Mouse (Mus musculus): ENCODE results near the gene Rimbp3. TPM values are rescaled to one million over a fixed set of nuclear protein-coding genes. Genes with fewer than 3 reads are reported as not detected.

The Rimbp3 gene
- total and polyA plus RNA-seq, 3 experiments = 0.35 to 0.62 TPM; not detected in 1

- no peak for TF ChIP-seq MEF2A (IDR thresholded peaks at IDR 0.05; ENCODE audit: extremely low read depth, insufficient replicate concordance, low read depth, low read length, poor library complexity, severe bottlenecking)
These were observed 27.0 kb upstream of the Rimbp3 start (continued) for GRCm38 (mm10) chr16:17181382-17181781.

- Histone ChIP-seq H3K36me3 (ENCODE audit: control insufficient read depth in 1 of 2, insufficient read depth in 2 of 2, low read length in 2 of 2) (peaks cover 20 to 51% of the 10 kb centered on the region in 2 experiments), H3K9ac (ENCODE audit: control insufficient read depth, low read depth, low read length, poor library complexity, severe bottlenecking) (no peak overlapping the region), H3K9me3 (replicated peaks; ENCODE audit: insufficient read depth, low read length) (no peaks in the 10 kb centered on the region), H3K79me2 (ENCODE audit: control insufficient read depth, insufficient read depth, low read length, poor library complexity) (peaks cover 59% of the 10 kb centered on the region), H3K27me3 (ENCODE audit: control insufficient read depth in 1 of 2, insufficient read depth in 2 of 2, low read length in 2 of 2) (no peaks in the 10 kb centered on the region), H3K4me1 (ENCODE audit: control insufficient read depth in 1 of 2, insufficient read depth in 2 of 2, low read length in 2 of 2) (peaks cover 18 to 23% of the 10 kb centered on the region in 2 experiments), H3K4me3 (ENCODE audit: control insufficient read depth in 1 of 2, insufficient read depth in 1 of 2, low read depth in 2 of 2, low read length in 2 of 2) (no peak overlapping the region), H3K27ac (ENCODE audit: control insufficient read depth, low read depth, low read length) (peak overlapping the region; percentile 43)
- DNase-seq (ENCODE audit: low read depth, low spot score) = peak; percentile 42
- 0 out of 2 replicates have a peak, but pooled peaks have one; percentile 26 for TF ChIP-seq ZKSCAN1 (IDR thresholded peaks at IDR 0.05; ENCODE audit: low read depth, low read length)
- no peak for TF ChIP-seq HCFC1 (IDR thresholded peaks at IDR 0.05; ENCODE audit: low read depth, low read length)
These were observed 26.3 kb upstream of the Rimbp3 start for GRCm38 (mm10) chr16:17182136-17182535.

GRCm38 (mm10) chr16:17183003-17183402 is 25.4 kb upstream of the Rimbp3 start:
- Histone ChIP-seq H3K4me1 (ENCODE audit: control insufficient read depth in 1 of 2, insufficient read depth in 2 of 2, low read length in 2 of 2) (peaks cover 18% of the 10 kb centered on the region in 2 experiments), H3K27ac (ENCODE audit: control insufficient read depth, low read depth, low read length) (no peak overlapping the region), H3K79me2 (ENCODE audit: control insufficient read depth, insufficient read depth, low read length, poor library complexity) (peaks cover 57% of the 10 kb centered on the region), H3K4me3 (ENCODE audit: control insufficient read depth in 1 of 2, insufficient read depth in 1 of 2, low read depth in 2 of 2, low read length in 2 of 2) (no peak overlapping the region), H3K36me3 (ENCODE audit: control insufficient read depth in 1 of 2, insufficient read depth in 2 of 2, low read length in 2 of 2) (peaks cover 20 to 45% of the 10 kb centered on the region in 2 experiments), H3K9ac (ENCODE audit: control insufficient read depth, low read depth, low read length, poor library complexity, severe bottlenecking) (no peak overlapping the region), H3K9me3 (replicated peaks; ENCODE audit: insufficient read depth, low read length) (no peaks in the 10 kb centered on the region), H3K27me3 (ENCODE audit: control insufficient read depth in 1 of 2, insufficient read depth in 2 of 2, low read length in 2 of 2) (no peaks in the 10 kb centered on the region)
- TF ChIP-seq CHD2 (IDR thresholded peaks at IDR 0.05; ENCODE audit: low read length) (no peak), POLR2AphosphoS5 (IDR thresholded peaks at IDR 0.05; ENCODE audit: borderline replicate concordance, low read depth, low read length) (no peak), ZNF384 (IDR thresholded peaks at IDR 0.05; ENCODE audit: low read depth, low read length) (no peak), USF1 (IDR thresholded peaks at IDR 0.05; ENCODE audit: low read depth, low read length) (no peak), GABPA (IDR thresholded peaks at IDR 0.05; ENCODE audit: low read depth, low read length) (no peak), MAFK (IDR thresholded peaks at IDR 0.05; ENCODE audit: borderline replicate concordance, low read depth, low read length) (no peak), MEF2A (IDR thresholded peaks at IDR 0.05; ENCODE audit: extremely low read depth, insufficient replicate concordance, low read depth, low read length, poor library complexity, severe bottlenecking) (no peak), BHLHE40 (IDR thresholded peaks at IDR 0.05; ENCODE audit: borderline replicate concordance, low read depth, low read length) (no peak), POLR2AphosphoS2 (IDR thresholded peaks at IDR 0.05; ENCODE audit: low read length) (no peak), TCF12 (IDR thresholded peaks at IDR 0.05; ENCODE audit: low read depth, low read length) (no peak), ELF1 (IDR thresholded peaks at IDR 0.05; ENCODE audit: low read depth, low read length) (no peak), SMC3 (IDR thresholded peaks at IDR 0.05; ENCODE audit: low read depth, low read length) (no peak), POLR2A (IDR thresholded peaks at IDR 0.05; ENCODE audit: control insufficient read depth in 1 of 2, insufficient read depth in 1 of 2, low read depth in 1 of 2, low read length in 2 of 2, poor library complexity in 1 of 2) (no peak), CHD1 (IDR thresholded peaks at IDR 0.05; ENCODE audit: low read depth, low read length) (no peak), MYB (IDR thresholded peaks at IDR 0.05; ENCODE audit: low read depth, low read length) (no peak), HCFC1 (IDR thresholded peaks at IDR 0.05; ENCODE audit: low read depth, low read length) (no peak), TBP (IDR thresholded peaks at IDR 0.05; ENCODE audit: low read depth, low read length) (no peak), SIN3A (IDR thresholded peaks at IDR 0.05; ENCODE audit: low read length) (no peak)
- DNase-seq (ENCODE audit: low read depth, low spot score) = no peak
